Mouse (Mus musculus): ENCODE results near the gene Slc39a3. TPM values are rescaled to one million over a fixed set of nuclear protein-coding genes. Genes with fewer than 3 reads are reported as not detected.

Gene Slc39a3
- total RNA-seq, 2 experiments from 2014 or later = 1.2 to 7.1 TPM

GRCm38 (mm10) chr10:80987709-80988441, 49.4 kb downstream of the Slc39a3 start:
- ATAC-seq (replicated peaks; ENCODE audit: low FRiP score, poor library complexity, severe bottlenecking) = peak; percentile 82

GRCm38 (mm10) chr10:80986754-80987153, 50.5 kb downstream of the Slc39a3 start:
- ATAC-seq (replicated peaks; ENCODE audit: low FRiP score, poor library complexity, severe bottlenecking) = no peak

GRCm38 (mm10) chr10:80985970-80986701, 51.1 kb downstream of the Slc39a3 start:
- no peak for ATAC-seq (replicated peaks; ENCODE audit: low FRiP score, poor library complexity, severe bottlenecking)

GRCm38 (mm10) chr10:80985241-80985969, 51.8 kb downstream of the Slc39a3 start:
- no peak for ATAC-seq (replicated peaks; ENCODE audit: low FRiP score, poor library complexity, severe bottlenecking)

DNA sequence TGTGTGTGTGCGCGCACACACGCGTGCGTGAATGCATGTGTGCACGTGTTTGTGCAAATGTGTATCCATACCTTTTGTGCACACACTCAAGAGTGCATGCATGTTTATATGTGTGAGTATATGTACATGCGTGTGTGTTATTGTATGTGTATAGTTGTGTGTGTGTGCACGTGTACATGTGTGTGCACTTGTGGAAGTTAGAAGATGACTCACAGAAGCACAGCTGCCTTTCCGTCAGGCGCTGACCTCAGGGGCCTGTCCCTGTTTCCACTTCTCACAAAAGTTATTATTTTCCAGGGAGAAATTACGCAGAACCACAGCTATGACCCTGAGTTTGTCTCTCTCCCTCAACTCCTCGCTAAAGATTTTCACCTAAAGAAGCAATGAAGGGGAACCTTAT, 53.0 kb downstream of the Slc39a3 start:
- ATAC-seq (replicated peaks; ENCODE audit: low FRiP score, poor library complexity, severe bottlenecking) = no peak

DNA sequence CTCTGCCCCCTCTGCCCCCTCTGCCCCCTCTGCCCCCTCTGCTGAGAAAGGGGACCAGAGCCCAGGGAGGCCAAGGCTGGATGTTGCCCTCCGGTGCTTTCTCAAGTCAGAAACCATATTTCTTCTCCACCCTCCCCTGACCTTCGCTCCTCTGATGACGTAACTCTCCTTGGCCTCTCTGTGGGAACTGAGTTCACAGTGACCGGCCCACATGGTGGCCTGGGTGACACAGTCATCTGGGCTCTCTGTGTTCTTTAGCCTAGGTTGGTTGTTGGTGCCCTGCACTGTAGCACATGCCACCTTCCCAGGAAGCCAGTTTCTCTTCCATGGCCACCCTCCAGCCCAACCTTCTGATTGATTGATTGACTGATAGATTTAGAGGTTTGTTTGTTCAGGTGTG, 54.8 kb downstream of the Slc39a3 start:
- no peak for ATAC-seq (replicated peaks; ENCODE audit: low FRiP score, poor library complexity, severe bottlenecking)

DNA sequence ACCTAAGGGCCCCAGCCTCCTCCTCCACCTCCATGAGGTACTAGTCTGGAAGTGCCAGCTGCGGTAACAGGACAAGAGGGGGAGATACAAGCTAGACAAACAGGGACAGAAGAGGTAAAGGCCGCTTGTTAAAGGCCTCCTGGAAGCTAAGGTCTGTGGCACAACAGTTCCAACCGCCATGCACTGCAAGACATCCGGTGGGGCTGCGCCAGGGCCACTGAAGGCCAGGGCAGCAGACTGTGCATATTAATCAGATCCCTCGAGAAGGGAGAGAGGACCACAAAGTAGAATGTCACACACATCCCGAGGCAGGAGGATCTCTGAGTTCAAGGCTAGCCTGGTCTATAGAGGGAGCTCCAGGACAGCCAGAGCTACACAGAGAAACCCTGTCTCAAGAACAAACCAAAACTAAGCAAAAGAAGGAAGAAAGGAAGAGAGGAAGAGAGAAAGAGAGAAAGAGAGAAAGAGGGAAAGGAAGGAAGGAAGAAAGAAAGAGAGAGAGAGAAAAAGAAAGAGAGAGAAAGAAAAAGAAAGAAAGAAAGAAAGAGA, 55.6 kb downstream of the Slc39a3 start:
- ATAC-seq (replicated peaks; ENCODE audit: low FRiP score, poor library complexity, severe bottlenecking) = 0 out of 2 replicates have a peak, but pooled peaks have one; percentile 10

Other genes starting within 250 kb of the Slc39a3 start
- gene Sf3a2, start 239.2 kb downstream of the Slc39a3 start, total RNA-seq (2015; ENCODE audit: low replicate concordance) = 34.2 and 48.6 TPM in 2 replicates
- gene Sf3a2, start 239.2 kb downstream of the Slc39a3 start, total RNA-seq (2017; ENCODE audit: low replicate concordance) = 16.8 and 18.1 TPM in 2 replicates
- 71.0 and 81.7 TPM in 2 replicates for gene Plekhj1, start 238.8 kb downstream of the Slc39a3 start, total RNA-seq (2015; ENCODE audit: low replicate concordance)
- gene Plekhj1, start 238.8 kb downstream of the Slc39a3 start, total RNA-seq (2017; ENCODE audit: low replicate concordance) = 18.9 and 38.1 TPM in 2 replicates
- not detected in 2 replicates for gene Amh, start 232.2 kb downstream of the Slc39a3 start, total RNA-seq (2015; ENCODE audit: low replicate concordance)
- not detected in 2 replicates for gene Amh, start 232.2 kb downstream of the Slc39a3 start, total RNA-seq (2017; ENCODE audit: low replicate concordance)
- not detected in 2 replicates for gene Jsrp1, start 223.9 kb downstream of the Slc39a3 start, total RNA-seq (2015; ENCODE audit: low replicate concordance)
- not detected in 2 replicates for gene Jsrp1, start 223.9 kb downstream of the Slc39a3 start, total RNA-seq (2017; ENCODE audit: low replicate concordance)
- gene Oaz1, start 210.8 kb downstream of the Slc39a3 start, total RNA-seq (2015; ENCODE audit: low replicate concordance) = 1,470 and 1,566 TPM in 2 replicates
- gene Oaz1, start 210.8 kb downstream of the Slc39a3 start, total RNA-seq (2017; ENCODE audit: low replicate concordance) = 158 and 259 TPM in 2 replicates
- gene Lingo3, start 193.4 kb downstream of the Slc39a3 start, total RNA-seq (2015; ENCODE audit: low replicate concordance) = not detected in 2 replicates
- not detected in 2 replicates for gene Lingo3, start 193.4 kb downstream of the Slc39a3 start, total RNA-seq (2017; ENCODE audit: low replicate concordance)
- gene Lsm7, start 182.2 kb downstream of the Slc39a3 start, total RNA-seq (2015; ENCODE audit: low replicate concordance) = 24.7 and 54.4 TPM in 2 replicates
- gene Lsm7, start 182.2 kb downstream of the Slc39a3 start, total RNA-seq (2017; ENCODE audit: low replicate concordance) = 75.3 and 78.9 TPM in 2 replicates
- gene Sppl2b, start 182.2 kb downstream of the Slc39a3 start, total RNA-seq (2015; ENCODE audit: low replicate concordance) = 262 and 270 TPM in 2 replicates
- 283 and 322 TPM in 2 replicates for gene Sppl2b, start 182.2 kb downstream of the Slc39a3 start, total RNA-seq (2017; ENCODE audit: low replicate concordance)
- 0.72 TPM in 1 of 2 replicates, not detected in the other for gene Tmprss9, start 165.6 kb downstream of the Slc39a3 start, total RNA-seq (2015; ENCODE audit: low replicate concordance)
- gene Tmprss9, start 165.6 kb downstream of the Slc39a3 start, total RNA-seq (2017; ENCODE audit: low replicate concordance) = 0.30 TPM in 1 of 2 replicates, not detected in the other
- gene Timm13, start 136.5 kb downstream of the Slc39a3 start, total RNA-seq (2015; ENCODE audit: low replicate concordance) = 17.6 and 32.1 TPM in 2 replicates
- 3.7 and 7.6 TPM in 2 replicates for gene Timm13, start 136.5 kb downstream of the Slc39a3 start, total RNA-seq (2017; ENCODE audit: low replicate concordance)
- gene Lmnb2, start 119.2 kb downstream of the Slc39a3 start, total RNA-seq (2015; ENCODE audit: low replicate concordance) = 0.36 and 1.3 TPM in 2 replicates
- 7.3 and 9.0 TPM in 2 replicates for gene Lmnb2, start 119.2 kb downstream of the Slc39a3 start, total RNA-seq (2017; ENCODE audit: low replicate concordance)
- gene Gadd45b, start 107.4 kb downstream of the Slc39a3 start, total RNA-seq (2015; ENCODE audit: low replicate concordance) = 1.3 and 1.8 TPM in 2 replicates
- gene Gadd45b, start 107.4 kb downstream of the Slc39a3 start, total RNA-seq (2017; ENCODE audit: low replicate concordance) = 3.6 and 9.2 TPM in 2 replicates
- not detected in 2 replicates for gene Gng7, start 22.5 kb downstream of the Slc39a3 start, total RNA-seq (2015; ENCODE audit: low replicate concordance)
- gene Gng7, start 22.5 kb downstream of the Slc39a3 start, total RNA-seq (2017; ENCODE audit: low replicate concordance) = 0.38 and 0.90 TPM in 2 replicates
- not detected in 2 replicates for gene Diras1, start 11.8 kb downstream of the Slc39a3 start, total RNA-seq (2015; ENCODE audit: low replicate concordance)
- gene Diras1, start 11.8 kb downstream of the Slc39a3 start, total RNA-seq (2017; ENCODE audit: low replicate concordance) = not detected in 2 replicates
- 13.0 and 22.2 TPM in 2 replicates for gene Sgta, start 22.8 kb upstream of the Slc39a3 start, total RNA-seq (2015; ENCODE audit: low replicate concordance)
- 13.8 and 16.6 TPM in 2 replicates for gene Sgta, start 22.8 kb upstream of the Slc39a3 start, total RNA-seq (2017; ENCODE audit: low replicate concordance)
- gene Thop1, start 32.6 kb upstream of the Slc39a3 start, total RNA-seq (2015; ENCODE audit: low replicate concordance) = 2.9 and 4.3 TPM in 2 replicates
- 3.2 and 22.8 TPM in 2 replicates for gene Thop1, start 32.6 kb upstream of the Slc39a3 start, total RNA-seq (2017; ENCODE audit: low replicate concordance)
- gene Creb3l3, start 61.4 kb upstream of the Slc39a3 start, total RNA-seq (2015; ENCODE audit: low replicate concordance) = not detected in 2 replicates
- gene Creb3l3, start 61.4 kb upstream of the Slc39a3 start, total RNA-seq (2017; ENCODE audit: low replicate concordance) = not detected in 2 replicates
- 36.4 and 39.4 TPM in 2 replicates for gene Map2k2, start 68.5 kb upstream of the Slc39a3 start, total RNA-seq (2015; ENCODE audit: low replicate concordance)
- 54.0 and 71.5 TPM in 2 replicates for gene Map2k2, start 68.5 kb upstream of the Slc39a3 start, total RNA-seq (2017; ENCODE audit: low replicate concordance)
- gene Zbtb7a, start 97.8 kb upstream of the Slc39a3 start, total RNA-seq (2015; ENCODE audit: low replicate concordance) = 31.7 and 33.1 TPM in 2 replicates
- 23.1 and 33.2 TPM in 2 replicates for gene Zbtb7a, start 97.8 kb upstream of the Slc39a3 start, total RNA-seq (2017; ENCODE audit: low replicate concordance)
- gene Pias4, start 130.5 kb upstream of the Slc39a3 start, total RNA-seq (2015; ENCODE audit: low replicate concordance) = 24.1 and 27.2 TPM in 2 replicates
- 15.3 and 46.0 TPM in 2 replicates for gene Pias4, start 130.5 kb upstream of the Slc39a3 start, total RNA-seq (2017; ENCODE audit: low replicate concordance)
- 267 and 296 TPM in 2 replicates for gene Eef2, start 139.2 kb upstream of the Slc39a3 start, total RNA-seq (2015; ENCODE audit: low replicate concordance)
- 399 and 622 TPM in 2 replicates for gene Eef2, start 139.2 kb upstream of the Slc39a3 start, total RNA-seq (2017; ENCODE audit: low replicate concordance)
- gene Dapk3, start 145.6 kb upstream of the Slc39a3 start, total RNA-seq (2015; ENCODE audit: low replicate concordance) = 5.0 and 5.4 TPM in 2 replicates
- 6.4 and 9.4 TPM in 2 replicates for gene Dapk3, start 145.6 kb upstream of the Slc39a3 start, total RNA-seq (2017; ENCODE audit: low replicate concordance)
- gene 4930442H23Rik, start 146.4 kb upstream of the Slc39a3 start, total RNA-seq (2015; ENCODE audit: low replicate concordance) = not detected in 2 replicates
- not detected in 2 replicates for gene 4930442H23Rik, start 146.4 kb upstream of the Slc39a3 start, total RNA-seq (2017; ENCODE audit: low replicate concordance)
- not detected in 2 replicates for gene Nmrk2, start 164.6 kb upstream of the Slc39a3 start, total RNA-seq (2015; ENCODE audit: low replicate concordance)
- gene Nmrk2, start 164.6 kb upstream of the Slc39a3 start, total RNA-seq (2017; ENCODE audit: low replicate concordance) = not detected in 2 replicates
- not detected in 2 replicates for gene Atcay, start 193.4 kb upstream of the Slc39a3 start, total RNA-seq (2015; ENCODE audit: low replicate concordance)
- 8.3 TPM in 1 of 2 replicates, not detected in the other for gene Atcay, start 193.4 kb upstream of the Slc39a3 start, total RNA-seq (2017; ENCODE audit: low replicate concordance)
- not detected in 2 replicates for gene Zfr2, start 195.7 kb upstream of the Slc39a3 start, total RNA-seq (2015; ENCODE audit: low replicate concordance)
- not detected in 2 replicates for gene Zfr2, start 195.7 kb upstream of the Slc39a3 start, total RNA-seq (2017; ENCODE audit: low replicate concordance)
- 1.7 and 2.2 TPM in 2 replicates for gene Matk, start 215.5 kb upstream of the Slc39a3 start, total RNA-seq (2015; ENCODE audit: low replicate concordance)
- 1.5 and 1.7 TPM in 2 replicates for gene Matk, start 215.5 kb upstream of the Slc39a3 start, total RNA-seq (2017; ENCODE audit: low replicate concordance)
- gene Mrpl54, start 229.5 kb upstream of the Slc39a3 start, total RNA-seq (2015; ENCODE audit: low replicate concordance) = 35.2 and 37.5 TPM in 2 replicates
- gene Mrpl54, start 229.5 kb upstream of the Slc39a3 start, total RNA-seq (2017; ENCODE audit: low replicate concordance) = 20.0 and 23.0 TPM in 2 replicates
- not detected in 2 replicates for gene Apba3, start 229.5 kb upstream of the Slc39a3 start, total RNA-seq (2015; ENCODE audit: low replicate concordance)
- 14.0 TPM in 1 of 2 replicates, not detected in the other for gene Apba3, start 229.5 kb upstream of the Slc39a3 start, total RNA-seq (2017; ENCODE audit: low replicate concordance)

Data from erythroid progenitor cell, adult 5-6 weeks (primary cell).